15 mouse cellular contexts compared by ENCODE assay signal in the genomic region with DNA sequence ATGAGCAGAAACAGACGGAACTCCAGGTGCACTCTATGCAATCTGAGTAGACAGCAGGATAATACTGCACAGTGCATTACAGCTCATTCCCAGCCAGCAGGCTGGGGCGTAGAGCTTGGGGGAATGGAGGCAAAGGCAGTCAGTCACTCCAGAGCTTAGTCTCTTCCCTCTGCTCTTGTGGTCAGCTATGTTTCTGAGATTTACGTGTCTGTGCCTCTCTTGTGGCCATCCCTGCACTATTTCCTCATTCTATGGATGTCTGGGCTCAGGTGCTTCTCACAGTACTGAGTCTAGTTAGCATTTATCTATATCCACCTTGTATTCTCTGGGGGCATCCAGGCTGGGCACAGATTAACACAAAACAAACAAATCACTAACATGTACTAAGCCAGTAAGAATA.
"Had no signal": no experiment of that assay in that cellular context is flagged by ENCODE, and none has a peak within 500 bp of the region (broad histone marks: within the 10 kb centered on the region; RNA-seq: fewer than 3 reads in every experiment).

No protein-coding gene starts in this region.

- DNase-seq: retina, postnatal 1 day; right cerebral cortex, adult 18-20 months; right cerebral cortex, postnatal 14 days; right cerebral cortex, postnatal 25 days; right cerebral cortex, postnatal 4 days; spleen, adult 18-20 months; thymus, adult 18-20 months; thymus, adult 2 months; thymus, postnatal 14 days; thymus, postnatal 25 days; thymus, postnatal 36 days; thymus, postnatal 4 days had no signal

- H3K9me3 ChIP-seq: neural tube, embryonic 15.5 days; stomach, embryonic 15.5 days had no signal

- H3K4me2 ChIP-seq: neural tube, embryonic 15.5 days; stomach, embryonic 15.5 days had no signal

- H3K27ac ChIP-seq: neural tube, embryonic 15.5 days; stomach, embryonic 15.5 days; stomach, postnatal 0 days had no signal

- H3K36me3 ChIP-seq: neural tube, embryonic 15.5 days; stomach, embryonic 15.5 days had no signal

- H3K9ac ChIP-seq: neural tube, embryonic 15.5 days; stomach, embryonic 15.5 days had no signal

- H3K4me1 ChIP-seq: stomach, embryonic 15.5 days had no signal

- H3K27me3 ChIP-seq: neural tube, embryonic 15.5 days; stomach, embryonic 15.5 days had no signal

- H3K4me3 ChIP-seq: neural tube, embryonic 15.5 days; stomach, embryonic 15.5 days had no signal
